Mouse (Mus musculus) right cerebral cortex, adult 18-20 months (tissue): Measurements from ENCODE around the gene 4931428L18Rik.
A peak's percentile ranks its signal among the peaks of the same experiment; 100 is the strongest.
"Not testable (repeated sequence)": the region's sequence is repeated elsewhere in the genome, so short reads cannot be mapped to it uniquely, and the experiment has no call there.

Source experiments
- DNase-seq: peaks from one replicate; pipeline ENCODE4 v3.0.0; 2022; ENCODE audit warnings: mixed read lengths

Gene 4931428L18Rik

GRCm38 (mm10) chr1:31051370-31051921 is 171.0 kb downstream of the 4931428L18Rik start:
- no peak for DNase-seq

- no peak for DNase-seq
Observed at GRCm38 (mm10) chr1:31049954-31050652, 172.4 kb downstream of the 4931428L18Rik start.

GRCm38 (mm10) chr1:31043208-31043607 is 179.3 kb downstream of the 4931428L18Rik start:
- DNase-seq: no peak

GRCm38 (mm10) chr1:31042793-31043192 is 179.7 kb downstream of the 4931428L18Rik start:
- no peak for DNase-seq

GRCm38 (mm10) chr1:31033851-31034534 is 188.5 kb downstream of the 4931428L18Rik start:
- no peak for DNase-seq

GRCm38 (mm10) chr1:31032351-31032750 is 190.1 kb downstream of the 4931428L18Rik start:
- no peak for DNase-seq

GRCm38 (mm10) chr1:31023173-31023572 is 199.3 kb downstream of the 4931428L18Rik start:
- DNase-seq: no peak

GRCm38 (mm10) chr1:31019283-31019682 is 203.2 kb downstream of the 4931428L18Rik start:
- DNase-seq: peak; percentile 6

- no peak for DNase-seq
Observed at GRCm38 (mm10) chr1:31017377-31017776, 205.1 kb downstream of the 4931428L18Rik start.

- no peak for DNase-seq
Observed at GRCm38 (mm10) chr1:31016068-31016467, 206.4 kb downstream of the 4931428L18Rik start.

- no peak for DNase-seq
Observed at GRCm38 (mm10) chr1:31015261-31015660, 207.2 kb downstream of the 4931428L18Rik start.

GRCm38 (mm10) chr1:30977868-30978267 is 244.6 kb downstream of the 4931428L18Rik start, which contains the start of gene AC153137.1:
Gene AC153137.1, minus strand, starts transcription at chr1:30977968.
- not testable (repeated sequence) for DNase-seq

GRCm38 (mm10) chr1:30977239-30977638 is 245.2 kb downstream of the 4931428L18Rik start:
- not testable (repeated sequence) for DNase-seq

- no peak for DNase-seq
Observed at GRCm38 (mm10) chr1:30951795-30952194, 270.7 kb downstream of the 4931428L18Rik start.

- DNase-seq: no peak
Observed at GRCm38 (mm10) chr1:30950456-30950835, 272.0 kb downstream of the 4931428L18Rik start.

- DNase-seq: peak; percentile 98
Observed at GRCm38 (mm10) chr1:30949710-30950455, 272.6 kb downstream of the 4931428L18Rik start.

- DNase-seq: peak; percentile 60
Observed at GRCm38 (mm10) chr1:30948950-30949639, 273.4 kb downstream of the 4931428L18Rik start.

- no peak for DNase-seq
Observed at GRCm38 (mm10) chr1:30948361-30948949, 274.0 kb downstream of the 4931428L18Rik start.
